Mouse (Mus musculus) forebrain, postnatal 0 days (tissue): ENCODE measurements around the gene Kirrel3. TPM values are rescaled to one million over a fixed set of nuclear protein-coding genes. Genes with fewer than 3 reads are reported as not detected.

Experiments
- ATAC-seq: fragments of 200-750 bp; cut with Nextera tagmentation; 2 replicates; pipeline ENCODE4 v1.8.0; 2017; ENCODE audit warnings: mild to moderate bottlenecking, moderate library complexity
- DNase-seq: peaks from one replicate; pipeline ENCODE4 v3.0.0-alpha.2; 2015
- H3K27ac ChIP-seq: fragments of 300-500 bp; sonication (generic); 2 replicates; pipeline ENCODE4 v1.5.1; 2014; ENCODE audit warnings: low read depth, mild to moderate bottlenecking, antibody characterized with exemption, low read length, moderate library complexity, mixed read lengths
- H3K27me3 ChIP-seq: fragments of 300-500 bp; sonication (generic); 2 replicates; pipeline ENCODE4 v1.6.1; 2014; ENCODE audit warnings: mild to moderate bottlenecking, low read length, mixed read lengths; ENCODE audit not compliant: insufficient read depth
- H3K36me3 ChIP-seq: fragments of 300-500 bp; sonication (generic); 2 replicates; pipeline ENCODE4 v1.6.1; 2014; ENCODE audit warnings: mild to moderate bottlenecking, moderate library complexity; ENCODE audit not compliant: insufficient read depth
- H3K4me1 ChIP-seq: fragments of 300-500 bp; sonication (generic); 2 replicates; pipeline ENCODE4 v1.6.1; 2014; ENCODE audit warnings: antibody characterized with exemption; ENCODE audit not compliant: insufficient read depth
- H3K4me2 ChIP-seq: fragments of 300-500 bp; sonication (generic); 2 replicates; pipeline ENCODE4 v1.6.1; 2014; ENCODE audit warnings: low read depth, mild to moderate bottlenecking, moderate library complexity
- H3K4me3 ChIP-seq: fragments of 300-500 bp; sonication (generic); 2 replicates; pipeline ENCODE4 v1.5.1; 2014; ENCODE audit warnings: low read depth, low read length, mixed read lengths
- H3K9ac ChIP-seq: fragments of 300-500 bp; sonication (generic); 2 replicates; pipeline ENCODE4 v1.6.1; 2014; ENCODE audit warnings: mild to moderate bottlenecking
- H3K9me3 ChIP-seq: fragments of 300-500 bp; sonication (generic); 2 replicates; pipeline ENCODE4 v1.6.1; 2016; ENCODE audit warnings: low read length
- CTCF ChIP-seq: sonication (generic); IDR thresholded peaks from 2 replicates; pipeline ENCODE4 v1.5.1; 2016; ENCODE audit warnings: antibody characterized with exemption, control low read depth, low read depth
- WGBS: fragments of 180-500 bp; shearing (Covaris S2); extraction: QIAGEN DNeasy Blood & Tissue Kit; methylation state at CpG from one replicate; pipeline ENCODE4 v1.1.7; 2014; 5-methylcytosine and 5-hydroxymethylcytosine counted together
- polyA plus RNA-seq: library from polyadenylated mRNA; unstranded; fragments of >200 nt; fragmentation: Nextera tagmentation; extraction: Ambion mirVana; gene quantifications from 2 replicates; pipeline ENCODE4 v1.2.1, GENCODE M21; 2015
- total RNA-seq: library from RNA; depleted of rRNA; stranded (reverse); fragments of >200 nt; gene quantifications from 2 replicates; pipeline ENCODE4 v1.2.3, GENCODE M21; 2014

The Kirrel3 gene
- total and polyA plus RNA-seq, 2 experiments from 2014 or later, result 35.3 to 57.6 TPM

DNA sequence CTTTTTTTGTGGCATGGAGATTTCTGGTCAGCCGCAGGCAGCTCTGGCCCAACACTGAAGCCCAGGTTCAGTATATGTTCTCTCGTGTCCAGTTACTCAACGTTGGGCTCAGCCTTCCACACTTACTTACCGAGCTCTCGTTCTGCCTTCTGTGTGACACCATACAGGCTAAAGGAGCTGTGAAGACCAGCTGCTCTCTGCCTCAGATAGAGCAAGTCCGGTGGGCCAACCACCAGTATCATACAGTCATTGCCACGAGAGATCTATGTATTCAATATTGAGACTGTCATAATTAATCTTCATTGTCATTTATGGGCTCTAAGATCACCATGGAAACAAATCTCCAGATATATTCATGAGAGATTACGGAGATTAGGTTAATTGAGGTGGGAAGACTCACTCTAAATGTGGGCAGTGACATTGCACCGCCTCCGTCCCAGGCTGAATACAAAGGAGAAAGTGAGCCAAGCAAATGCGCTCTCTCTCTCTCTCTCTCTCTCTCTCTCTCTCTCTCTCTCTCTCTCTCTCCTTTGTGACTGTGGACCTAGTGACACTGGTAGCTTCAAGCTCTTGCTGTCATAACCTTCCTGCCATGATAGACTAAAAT is 339.8 kb downstream of the Kirrel3 start:
- no peak for DNase-seq
- Histone ChIP-seq H3K27ac (no peak overlapping the region), H3K9ac (no peak overlapping the region), H3K4me2 (no peak overlapping the region), H3K27me3 (no peaks in the 10 kb centered on the region), H3K4me1 (peaks cover 5% of the 10 kb centered on the region; the same call in 1 of the 2 replicates), H3K9me3 (no peaks in the 10 kb centered on the region), H3K36me3 (no peaks in the 10 kb centered on the region), H3K4me3 (no peak overlapping the region)
- 19% methylated on average over 11 of the region's 11 CpGs for WGBS
- TF ChIP-seq CTCF, result no peak
- ATAC-seq, result peak; percentile 45; the same call in 1 of the 2 replicates

DNA sequence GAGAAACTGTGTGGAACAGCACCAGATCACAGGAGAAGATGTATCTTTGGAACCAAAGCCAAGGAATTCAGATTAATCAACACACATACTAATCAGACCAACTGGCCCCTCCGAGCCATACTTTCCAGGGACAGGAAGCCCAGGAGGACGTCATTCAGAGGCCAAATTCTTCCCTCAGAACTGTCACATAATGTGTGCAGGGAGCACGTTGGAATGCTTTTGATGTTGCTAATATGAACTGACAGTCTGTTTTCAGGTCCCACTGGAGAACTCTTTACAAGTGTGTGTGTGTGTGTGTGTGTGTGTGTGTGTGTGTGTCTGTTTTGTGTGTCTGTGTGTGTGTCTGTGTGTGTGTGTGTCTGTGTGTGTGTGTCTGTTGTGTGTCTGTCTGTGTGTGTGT is 345.0 kb downstream of the Kirrel3 start:
- no peak overlapping the region for H3K9ac ChIP-seq
- 28% methylated on average over 3 of the region's 3 CpGs for WGBS
- ATAC-seq (no peak), DNase-seq (no peak)
- no peak overlapping the region for H3K4me3 ChIP-seq
- H3K36me3 ChIP-seq, result no peaks in the 10 kb centered on the region
- H3K4me1 ChIP-seq, result no peaks in the 10 kb centered on the region
- H3K4me2 ChIP-seq, result no peak overlapping the region
- TF ChIP-seq CTCF, result no peak
- H3K27ac ChIP-seq, result no peak overlapping the region
- H3K27me3 ChIP-seq, result no peaks in the 10 kb centered on the region
- H3K9me3 ChIP-seq, result no peaks in the 10 kb centered on the region

DNA sequence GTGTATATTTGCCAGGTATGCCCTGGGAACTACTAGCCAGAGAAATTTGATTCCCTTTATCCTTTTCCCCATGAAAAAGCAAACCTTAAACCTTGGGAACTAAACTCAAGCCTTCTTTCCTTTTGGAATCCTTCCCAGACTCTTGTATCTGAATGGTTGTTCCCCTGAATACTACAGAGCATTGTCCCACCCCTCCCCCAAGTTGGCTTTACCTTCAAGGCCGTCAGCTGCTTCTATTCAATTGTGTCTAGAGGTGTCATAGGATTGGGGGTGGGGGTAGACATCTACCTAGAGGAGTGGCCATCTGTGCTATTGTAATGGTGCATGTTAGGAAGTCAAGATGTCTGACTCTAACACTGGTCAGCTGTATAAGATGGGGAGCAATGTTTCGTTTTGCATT is 351.1 kb downstream of the Kirrel3 start:
- Histone ChIP-seq H3K27ac (no peak overlapping the region), H3K4me2 (no peak overlapping the region), H3K27me3 (no peaks in the 10 kb centered on the region), H3K4me1 (no peaks in the 10 kb centered on the region), H3K36me3 (no peaks in the 10 kb centered on the region), H3K4me3 (no peak overlapping the region), H3K9ac (no peak overlapping the region), H3K9me3 (no peaks in the 10 kb centered on the region)
- no peak for DNase-seq
- no peak for TF ChIP-seq CTCF
- no peak for ATAC-seq
- WGBS, result 56% methylated on average over 2 of the region's 2 CpGs

DNA sequence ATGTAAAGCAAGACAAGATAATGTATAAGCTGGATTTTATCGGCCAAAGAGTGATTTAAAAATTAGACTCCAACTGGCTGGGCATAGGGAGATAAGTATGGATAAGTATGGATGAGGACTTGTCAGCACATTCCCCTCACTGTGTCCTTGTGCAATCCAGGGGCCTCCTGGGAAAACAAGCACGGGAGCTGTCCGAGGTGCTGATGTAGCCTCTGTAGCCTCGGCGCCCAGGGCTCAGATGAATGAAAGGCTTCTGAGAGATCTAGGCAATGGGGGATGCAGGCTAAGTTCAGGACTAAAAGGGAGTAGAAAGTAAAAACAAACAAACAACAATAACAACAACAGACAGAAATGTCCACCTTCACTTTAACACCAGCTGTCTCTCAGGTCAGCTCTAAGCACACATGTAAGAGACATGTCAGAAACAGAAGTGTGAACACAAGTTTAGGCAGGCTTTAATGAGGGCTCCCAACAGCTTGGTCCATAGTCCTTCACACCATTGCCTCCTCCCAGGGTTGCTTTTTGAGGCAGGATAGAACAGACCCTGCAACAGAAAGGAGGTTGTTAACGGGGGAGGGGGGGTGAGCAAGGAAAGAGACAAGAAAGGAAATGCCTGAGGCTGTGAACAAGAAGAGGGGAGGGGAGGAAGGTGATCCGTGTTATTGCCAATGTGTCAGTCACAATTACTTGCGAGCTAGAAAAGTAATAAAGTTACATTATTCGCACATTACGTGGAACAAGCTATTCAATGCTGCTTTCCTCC is 352.2 kb downstream of the Kirrel3 start:
- DNase-seq (no peak), ATAC-seq (no peak)
- Histone ChIP-seq H3K36me3 (no peaks in the 10 kb centered on the region), H3K9ac (no peak overlapping the region), H3K4me1 (no peaks in the 10 kb centered on the region), H3K4me2 (no peak overlapping the region), H3K9me3 (no peaks in the 10 kb centered on the region), H3K27me3 (no peaks in the 10 kb centered on the region), H3K4me3 (no peak overlapping the region), H3K27ac (no peak overlapping the region)
- no peak for TF ChIP-seq CTCF
- 33% methylated on average over 10 of the region's 10 CpGs for WGBS

DNA sequence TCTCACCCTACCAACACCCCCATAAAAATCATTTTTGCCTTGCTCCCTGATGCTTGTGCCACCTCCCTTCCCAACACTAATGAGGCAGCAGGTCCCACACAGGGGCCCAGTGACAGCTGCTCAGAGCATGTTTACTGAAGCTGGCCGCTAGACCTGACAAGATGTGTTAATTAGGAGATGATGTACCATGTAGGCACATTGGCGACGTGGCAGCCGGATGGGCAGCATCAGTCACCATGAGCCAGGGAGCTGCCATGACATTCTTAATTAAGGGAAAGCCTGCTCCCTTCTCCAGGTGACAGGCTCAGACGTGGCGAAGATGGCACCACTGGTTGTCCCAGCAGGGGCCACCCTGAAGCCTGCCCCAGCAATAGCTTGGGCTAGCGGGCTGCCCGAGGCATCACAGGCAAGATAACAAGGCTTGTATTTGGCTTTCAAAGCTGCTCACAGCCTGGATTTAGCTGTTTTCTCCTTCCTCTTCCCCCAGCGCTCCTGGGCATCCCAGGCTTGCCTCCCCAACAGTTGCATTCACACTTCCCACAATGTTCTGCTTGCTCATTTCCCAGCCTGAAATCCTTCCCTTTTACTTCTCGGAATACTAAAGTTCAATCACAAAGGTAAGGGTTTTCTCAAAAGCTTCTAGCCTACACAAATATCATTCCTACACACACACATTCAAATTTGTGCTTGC is 357.7 kb downstream of the Kirrel3 start:
- no peak for TF ChIP-seq CTCF
- no peak overlapping the region for H3K4me3 ChIP-seq
- no peaks in the 10 kb centered on the region for H3K27me3 ChIP-seq
- no peak for DNase-seq
- H3K27ac ChIP-seq, result no peak overlapping the region
- no peak overlapping the region for H3K9ac ChIP-seq
- WGBS, result 56% methylated on average over 10 of the region's 10 CpGs
- H3K36me3 ChIP-seq, result no peaks in the 10 kb centered on the region
- ATAC-seq, result 0 out of 2 replicates have a peak, but pooled peaks have one; percentile 10
- no peaks in the 10 kb centered on the region for H3K9me3 ChIP-seq
- H3K4me2 ChIP-seq, result no peak overlapping the region
- no peaks in the 10 kb centered on the region for H3K4me1 ChIP-seq

DNA sequence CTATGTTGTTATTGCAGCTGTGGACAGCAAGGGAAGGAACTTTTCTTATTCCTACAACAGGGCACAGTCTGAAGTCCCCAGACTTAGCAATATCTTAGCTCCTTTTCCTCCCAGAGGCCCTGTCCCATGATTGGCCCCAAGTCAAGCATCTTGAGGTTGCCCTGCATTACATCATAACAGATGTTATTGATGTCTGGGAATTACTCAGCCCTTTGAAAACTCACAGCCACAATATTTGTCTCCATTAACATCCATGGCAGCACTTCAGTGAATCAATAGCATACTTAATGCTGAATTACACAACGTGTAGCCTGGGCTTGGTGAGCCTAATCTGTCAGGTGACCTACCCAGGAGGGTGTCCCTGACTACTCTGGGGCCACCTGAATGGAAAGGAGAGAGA is 360.7 kb downstream of the Kirrel3 start:
- no peak for ATAC-seq
- Histone ChIP-seq H3K9ac (no peak overlapping the region), H3K4me1 (no peaks in the 10 kb centered on the region), H3K4me2 (no peak overlapping the region), H3K4me3 (no peak overlapping the region), H3K27ac (no peak overlapping the region), H3K27me3 (no peaks in the 10 kb centered on the region), H3K9me3 (no peaks in the 10 kb centered on the region), H3K36me3 (no peaks in the 10 kb centered on the region)
- WGBS, result 35% methylated on average over 1 of the region's 1 CpGs
- no peak for TF ChIP-seq CTCF
- no peak for DNase-seq

DNA sequence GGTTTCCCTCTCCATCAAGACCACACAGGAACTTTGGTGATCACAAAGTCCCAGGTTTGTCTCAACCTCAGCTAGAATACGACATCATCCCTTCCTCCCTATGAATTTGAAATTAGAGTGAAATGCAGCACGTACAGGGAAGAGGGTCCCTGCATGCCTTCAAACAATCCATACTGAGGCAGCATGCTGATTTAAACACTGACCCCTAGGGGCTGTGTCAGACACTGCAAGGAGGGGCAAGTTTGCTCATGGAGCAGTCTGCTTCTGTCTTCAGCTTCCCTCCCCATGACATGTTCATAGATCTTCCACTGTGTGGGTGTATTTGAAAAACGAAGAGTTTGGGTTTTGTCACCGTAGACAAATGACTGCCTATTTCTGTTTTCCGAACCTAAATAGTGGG is 362.0 kb downstream of the Kirrel3 start:
- H3K27ac ChIP-seq, result no peak overlapping the region
- H3K9ac ChIP-seq, result no peak overlapping the region
- TF ChIP-seq CTCF, result peak; percentile 60
- no peaks in the 10 kb centered on the region for H3K27me3 ChIP-seq
- no peaks in the 10 kb centered on the region for H3K9me3 ChIP-seq
- H3K36me3 ChIP-seq, result no peaks in the 10 kb centered on the region
- 54% methylated on average over 5 of the region's 5 CpGs for WGBS
- no peak overlapping the region for H3K4me3 ChIP-seq
- ATAC-seq (no peak), DNase-seq (no peak)
- no peak overlapping the region for H3K4me2 ChIP-seq
- no peaks in the 10 kb centered on the region for H3K4me1 ChIP-seq
